Mouse (Mus musculus) ovary, adult 18-20 months (tissue): ENCODE data around the gene Zfp459.
A peak's percentile ranks its signal among the peaks of the same experiment; 100 is the strongest.
"Not testable (repeated sequence)": the region's sequence is repeated elsewhere in the genome, so short reads cannot be mapped to it uniquely, and the experiment has no call there.

Source experiments
- DNase-seq: peaks from one replicate; pipeline ENCODE4 v3.0.0; 2022; ENCODE audit warnings: low spot score, mixed read lengths

Gene Zfp459

GRCm38 (mm10) chr13:67421207-67421857 is at the start of gene Zfp459:
TSS of gene Zfp459 (minus strand) at chr13:67421418.
- DNase-seq: peak; percentile 9

GRCm38 (mm10) chr13:67469274-67469673 is 48.1 kb upstream of the Zfp459 start:
- no peak for DNase-seq

GRCm38 (mm10) chr13:67463506-67464185 is 42.4 kb upstream of the Zfp459 start:
- not testable (repeated sequence) for DNase-seq

- no peak for DNase-seq
Measured at GRCm38 (mm10) chr13:67452021-67452309, 30.7 kb upstream of the Zfp459 start.

GRCm38 (mm10) chr13:67451172-67452020 is 30.2 kb upstream of the Zfp459 start, which contains the start of gene Zfp874a:
TSS of gene Zfp874a (minus strand) at chr13:67451624.
- DNase-seq: peak; percentile 86

- not testable (repeated sequence) for DNase-seq
Measured at GRCm38 (mm10) chr13:67437095-67437494, 15.9 kb upstream of the Zfp459 start.

- peak; percentile 50 for DNase-seq
Measured at GRCm38 (mm10) chr13:67428116-67428515, 6.9 kb upstream of the Zfp459 start.

- DNase-seq: not testable (repeated sequence)
Measured at GRCm38 (mm10) chr13:67425699-67426098, 4.5 kb upstream of the Zfp459 start.

- DNase-seq: not testable (repeated sequence)
Measured at GRCm38 (mm10) chr13:67422532-67422931, 1.3 kb upstream of the Zfp459 start.

GRCm38 (mm10) chr13:67420558-67421206 is 536 bp downstream of the Zfp459 start:
- no peak for DNase-seq

- no peak for DNase-seq
Measured at GRCm38 (mm10) chr13:67416811-67417210, 4.4 kb downstream of the Zfp459 start.

- DNase-seq: no peak
Measured at GRCm38 (mm10) chr13:67415759-67416158, 5.5 kb downstream of the Zfp459 start.

- DNase-seq: not testable (repeated sequence)
Measured at GRCm38 (mm10) chr13:67413634-67414033, 7.6 kb downstream of the Zfp459 start.

GRCm38 (mm10) chr13:67399183-67399903 is 21.9 kb downstream of the Zfp459 start, which contains the start of gene Zfp429:
TSS of gene Zfp429 (minus strand) at chr13:67399819.
- peak; percentile 51 for DNase-seq

- not testable (repeated sequence) for DNase-seq
Measured at GRCm38 (mm10) chr13:67376255-67376654, 45.0 kb downstream of the Zfp459 start.

GRCm38 (mm10) chr13:67375050-67375911 is 45.9 kb downstream of the Zfp459 start, which contains the start of the genes Gm28041 and Zfp456:
TSS of gene Gm28041 (minus strand) at chr13:67375733.
TSS of gene Zfp456 (minus strand) at chr13:67375810.
- DNase-seq: peak; percentile 60

- peak; percentile 76 for DNase-seq
Measured at GRCm38 (mm10) chr13:67360131-67360744, 61.0 kb downstream of the Zfp459 start, which contains the start of the genes Gm28044 and Zfp953. TSS of gene Gm28044 (minus strand) at chr13:67360536. TSS of gene Zfp953 (minus strand) at chr13:67360605.
